Mouse (Mus musculus) bone marrow, adult 2 months (tissue): ENCODE data around the gene Dnajb14. TPM values are rescaled to one million over a fixed set of nuclear protein-coding genes. Genes with fewer than 3 reads are reported as not detected.

Experiments
- H3K27ac ChIP-seq: fragments of 200-500 bp; 2 replicates; pipeline ENCODE4 v1.5.1; 2012; ENCODE audit warnings: low read depth, mild to moderate bottlenecking, control low read depth, inconsistent platforms, low read length; ENCODE audit not compliant: control insufficient read depth, poor library complexity, insufficient read depth
- H3K4me1 ChIP-seq: fragments of 200-500 bp; 2 replicates; pipeline ENCODE4 v1.6.1; 2011; ENCODE audit warnings: low read length; ENCODE audit not compliant: control insufficient read depth, insufficient read depth
- H3K4me3 ChIP-seq: fragments of 200-500 bp; replicated peaks from 2 replicates; pipeline ENCODE3; 2011; ENCODE audit warnings: mild to moderate bottlenecking, low read depth, low read length, control low read depth; ENCODE audit not compliant: control insufficient read depth
- CTCF ChIP-seq: fragments of 200-500 bp; IDR thresholded peaks from 2 replicates; pipeline ENCODE4 v1.5.1; 2011; ENCODE audit warnings: low read length, control low read depth; ENCODE audit not compliant: control insufficient read depth, insufficient read depth
- POLR2A ChIP-seq: fragments of 200-500 bp; IDR thresholded peaks from 2 replicates; pipeline ENCODE4 v1.6.1; 2011; ENCODE audit warnings: low read depth, mild to moderate bottlenecking, control low read depth, low read length, borderline replicate concordance; ENCODE audit not compliant: control insufficient read depth
- WGBS: fragments of 180-500 bp; shearing (Covaris S2); methylation state at CpG from one replicate; pipeline ENCODE4 v1.1.7; 2018; 5-methylcytosine and 5-hydroxymethylcytosine counted together
- polyA plus RNA-seq: library from polyadenylated mRNA; stranded (reverse); fragments of >200 nt; gene quantifications from 2 replicates; pipeline ENCODE4 v1.2.4, GENCODE M21; 2011; ENCODE audit warnings: low replicate concordance; ENCODE audit not compliant: missing spikeins, insufficient read depth, insufficient read length

Dnajb14 gene
- 3.5 and 5.7 TPM in 2 replicates for polyA plus RNA-seq

DNA sequence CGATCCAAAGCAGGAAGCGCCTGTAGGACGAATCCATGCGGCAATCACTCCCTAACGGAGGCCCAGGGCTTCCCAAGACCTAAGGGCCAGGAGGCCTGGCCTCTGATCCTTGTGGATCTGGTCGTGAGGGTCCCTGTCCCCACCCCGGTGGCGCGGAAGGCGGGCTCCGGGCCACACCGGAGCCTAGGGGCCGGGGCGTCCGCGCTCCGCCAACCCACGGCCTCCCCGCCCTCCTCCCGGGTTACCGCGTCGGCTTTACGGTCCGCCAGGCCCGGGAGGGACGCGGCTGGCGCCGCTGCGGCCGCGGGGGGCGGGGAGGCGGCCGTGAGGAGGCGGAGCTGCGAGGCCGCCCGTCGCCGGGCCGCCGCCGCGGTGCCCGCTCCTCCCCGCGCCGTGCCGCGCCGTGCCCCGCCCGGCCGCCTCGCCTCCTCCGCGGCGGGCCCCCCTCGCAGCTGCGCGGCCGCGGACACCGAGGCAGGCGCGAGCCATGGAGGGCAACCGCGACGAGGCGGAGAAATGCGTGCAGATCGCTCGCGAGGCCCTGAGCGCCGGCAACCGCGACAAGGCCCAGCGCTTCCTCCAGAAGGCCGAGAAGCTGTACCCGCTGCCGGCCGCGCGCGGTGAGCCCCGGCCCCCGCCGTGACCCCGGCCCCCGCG is at the start of gene Dnajb14:
Gene Dnajb14, plus strand, starts transcription at position 239 of the 657 bp plus-strand sequence.
- WGBS = 2% methylated on average over 88 of the region's 94 CpGs
- H3K27ac ChIP-seq = peak within 1 kb of the TSS; percentile 98
- TF ChIP-seq POLR2A (peak; percentile 47; the same call in 1 of the 2 replicates), CTCF (no peak)
- no peaks in the 10 kb centered on the region; the same call in 1 of the 2 replicates for H3K4me1 ChIP-seq
- peak within 1 kb of the TSS; percentile 91 for H3K4me3 ChIP-seq

DNA sequence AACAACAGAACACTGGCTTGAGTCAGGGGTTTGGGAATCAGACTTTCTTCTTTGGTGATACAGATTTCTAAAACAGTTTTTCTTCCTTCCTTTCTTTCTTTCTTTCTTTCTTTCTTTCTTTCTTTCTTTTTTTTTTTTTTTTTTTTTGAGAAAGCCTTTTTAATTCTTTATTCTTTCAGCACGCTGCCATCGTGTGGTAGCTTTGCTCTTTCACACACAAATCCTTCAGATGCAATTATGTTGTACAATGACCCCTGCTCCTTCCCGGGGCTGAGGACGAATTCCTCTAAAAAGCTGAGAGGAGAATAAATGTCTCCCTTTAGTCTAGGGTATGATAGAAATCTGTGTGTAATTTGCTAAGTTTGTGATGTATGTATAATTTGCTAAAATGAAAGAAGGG is 48.8 kb upstream of the Dnajb14 start:
- Histone ChIP-seq H3K27ac (no peak overlapping the region), H3K4me1 (no peaks in the 10 kb centered on the region), H3K4me3 (no peak overlapping the region)
- 58% methylated on average over 4 of the region's 4 CpGs for WGBS
- TF ChIP-seq CTCF (no peak), POLR2A (no peak)

DNA sequence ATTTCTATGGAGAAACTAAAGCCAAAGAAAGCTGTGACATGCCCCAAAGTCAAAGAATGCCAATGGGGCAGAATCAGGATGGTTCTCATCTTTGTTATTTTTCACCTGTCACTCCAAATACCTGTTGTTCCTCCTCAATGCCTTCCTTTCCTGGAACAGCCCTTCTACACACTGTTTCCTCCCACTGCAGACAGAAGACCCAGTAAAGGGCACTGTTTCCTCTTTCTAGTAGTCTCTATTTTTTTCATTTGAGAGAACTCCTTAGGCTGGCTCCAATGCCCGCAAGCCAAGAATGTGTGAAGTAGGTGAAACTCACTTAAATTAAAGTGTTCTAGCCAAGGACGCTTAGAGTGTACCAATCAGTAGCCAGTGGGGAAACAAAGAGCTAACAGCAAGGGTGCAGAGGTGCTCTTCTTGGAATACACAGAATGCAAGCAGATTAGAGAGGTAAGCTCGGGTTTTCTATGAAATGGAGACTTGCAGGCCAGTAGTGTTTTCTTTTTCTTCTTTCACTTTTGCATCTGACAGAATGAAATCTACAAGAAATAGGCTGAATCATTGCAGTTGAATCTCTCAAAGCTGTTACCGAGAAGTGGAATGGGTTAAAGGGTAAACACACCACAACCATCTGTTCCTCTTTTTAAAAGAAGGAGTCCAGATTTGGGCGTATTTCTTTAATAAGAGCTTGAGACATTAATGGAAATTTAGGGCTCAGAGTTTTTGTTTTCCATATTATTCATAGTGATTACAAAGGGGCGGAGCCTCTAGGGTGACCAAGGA is 46.6 kb upstream of the Dnajb14 start:
- Histone ChIP-seq H3K27ac (no peak overlapping the region), H3K4me1 (no peaks in the 10 kb centered on the region), H3K4me3 (no peak overlapping the region)
- TF ChIP-seq POLR2A (no peak), CTCF (no peak)
- WGBS = 17% methylated on average over 6 of the region's 6 CpGs

DNA sequence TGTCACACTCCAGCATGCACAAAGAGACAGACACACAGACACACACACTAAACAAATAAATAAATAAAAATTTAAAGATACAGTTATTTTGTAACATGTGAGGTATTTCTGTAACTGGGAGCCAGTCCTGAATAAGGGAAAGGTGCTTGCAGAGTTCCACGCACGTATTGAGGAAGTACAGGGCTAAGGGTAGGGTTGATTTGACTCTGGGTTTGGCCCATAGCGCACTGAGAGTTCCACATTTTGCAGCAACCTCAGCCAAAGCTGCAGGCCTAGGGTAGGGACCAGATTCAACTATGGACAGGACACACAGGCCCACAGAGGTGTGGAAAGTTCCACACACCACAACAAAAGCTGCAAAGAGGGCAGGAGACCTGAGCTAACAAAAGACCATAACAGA is 44.2 kb upstream of the Dnajb14 start:
- TF ChIP-seq CTCF (no peak), POLR2A (no peak)
- Histone ChIP-seq H3K4me3 (no peak overlapping the region), H3K27ac (no peak overlapping the region), H3K4me1 (no peaks in the 10 kb centered on the region)
- WGBS = 25% methylated on average over 3 of the region's 3 CpGs

GRCm38 (mm10) chr3:137827678-137828077 is 39.8 kb upstream of the Dnajb14 start:
- 30% methylated on average over 11 of the region's 11 CpGs for WGBS
- H3K27ac ChIP-seq = no peak overlapping the region
- TF ChIP-seq CTCF = no peak
- TF ChIP-seq POLR2A = no peak
- no peak overlapping the region for H3K4me3 ChIP-seq
- H3K4me1 ChIP-seq = no peaks in the 10 kb centered on the region; the same call in 1 of the 2 replicates

DNA sequence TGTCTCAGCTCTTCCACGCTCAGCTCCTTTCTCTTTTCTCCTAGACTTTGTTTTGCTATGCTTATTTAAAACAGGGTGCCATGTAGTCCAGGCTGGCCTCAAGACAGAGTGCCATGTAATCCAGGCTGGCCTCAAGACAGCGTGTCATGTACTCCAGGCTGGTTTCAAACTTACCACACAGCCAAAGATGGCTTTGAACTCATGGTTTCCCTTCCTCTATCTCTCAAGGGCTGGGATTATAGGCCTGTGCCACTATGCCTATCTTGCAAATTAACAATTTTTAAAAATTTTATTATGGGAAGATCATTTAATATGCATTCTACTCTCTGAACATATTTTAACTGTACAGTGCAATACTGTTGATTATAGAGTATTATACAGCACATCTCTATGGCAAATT is 36.3 kb upstream of the Dnajb14 start:
- no peaks in the 10 kb centered on the region; the same call in 1 of the 2 replicates for H3K4me1 ChIP-seq
- H3K4me3 ChIP-seq = no peak overlapping the region
- no peak for TF ChIP-seq POLR2A
- TF ChIP-seq CTCF = no peak
- 79% methylated on average over 2 of the region's 2 CpGs for WGBS
- H3K27ac ChIP-seq = no peak overlapping the region

DNA sequence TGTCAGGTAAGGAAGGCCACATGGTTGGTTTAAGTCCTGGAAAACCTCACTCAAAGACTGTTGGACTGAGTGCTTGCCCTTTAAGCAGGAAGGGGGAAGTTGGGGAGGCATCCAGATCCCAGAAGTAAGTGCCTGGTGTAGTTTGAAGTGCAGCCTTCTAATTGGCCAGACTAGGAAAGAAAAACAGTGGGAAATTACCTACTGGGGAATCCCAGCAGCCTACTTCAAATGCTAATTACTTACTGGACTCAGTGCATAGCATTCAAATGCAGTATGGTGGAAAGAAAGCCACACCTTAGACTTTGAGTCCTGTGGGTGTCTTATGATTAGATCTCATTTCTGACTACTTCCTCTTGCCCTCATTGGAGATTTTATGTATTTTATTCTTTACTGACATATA is 34.3 kb upstream of the Dnajb14 start:
- no peaks in the 10 kb centered on the region; the same call in 1 of the 2 replicates for H3K4me1 ChIP-seq
- TF ChIP-seq POLR2A = no peak
- no peak overlapping the region for H3K4me3 ChIP-seq
- H3K27ac ChIP-seq = no peak overlapping the region

GRCm38 (mm10) chr3:137833698-137834097 is 33.8 kb upstream of the Dnajb14 start:
- Histone ChIP-seq H3K4me3 (no peak overlapping the region), H3K27ac (no peak overlapping the region), H3K4me1 (no peaks in the 10 kb centered on the region; the same call in 1 of the 2 replicates)
- 69% methylated on average over 4 of the region's 4 CpGs for WGBS
- TF ChIP-seq POLR2A (no peak), CTCF (no peak)
